Mouse (Mus musculus) thymus, postnatal 0 days (tissue): Measurements from ENCODE around the gene Snx21. TPM values are rescaled to one million over a fixed set of nuclear protein-coding genes. Genes with fewer than 3 reads are reported as not detected.
A peak's percentile ranks its signal among the peaks of the same experiment; 100 is the strongest.
"Not testable (repeated sequence)": the region's sequence is repeated elsewhere in the genome, so short reads cannot be mapped to it uniquely, and the experiment has no call there.

Experiments used
- DNase-seq: peaks from one replicate; pipeline ENCODE4 v3.0.0-alpha.2; 2015; ENCODE audit warnings: low spot score
- polyA plus RNA-seq: library from polyadenylated mRNA; unstranded; fragments of >200 nt; fragmentation: Nextera tagmentation; extraction: Ambion mirVana; gene quantifications from 2 replicates; pipeline ENCODE4 v1.2.1, GENCODE M21; 2015

Snx21 gene
- polyA plus RNA-seq, 1 experiment from 2014 or later = 7.7 TPM

GRCm38 (mm10) chr2:164792400-164793190 lies 7.0 kb downstream of the Snx21 start:
- no peak for DNase-seq

- peak; percentile 75 for DNase-seq
Observed at GRCm38 (mm10) chr2:164793236-164793635, 7.6 kb downstream of the Snx21 start.

GRCm38 (mm10) chr2:164793772-164794171 lies 8.1 kb downstream of the Snx21 start:
- peak; percentile 32 for DNase-seq

GRCm38 (mm10) chr2:164794293-164794692 lies 8.7 kb downstream of the Snx21 start:
- peak; percentile 87 for DNase-seq

- DNase-seq = no peak
Observed at GRCm38 (mm10) chr2:164795868-164796267, 10.2 kb downstream of the Snx21 start.

GRCm38 (mm10) chr2:164798554-164798953 lies 12.9 kb downstream of the Snx21 start:
- DNase-seq = not testable (repeated sequence)

GRCm38 (mm10) chr2:164800252-164801004 lies 14.8 kb downstream of the Snx21 start:
- no peak for DNase-seq

- no peak for DNase-seq
Observed at GRCm38 (mm10) chr2:164803201-164803920, 17.7 kb downstream of the Snx21 start.

- DNase-seq = no peak
Observed at GRCm38 (mm10) chr2:164803921-164804313, 18.3 kb downstream of the Snx21 start.

- DNase-seq = peak; percentile 100
Observed at GRCm38 (mm10) chr2:164804533-164805331, 19.1 kb downstream of the Snx21 start, which contains the start of the genes Acot8 and Zswim3. Gene Acot8 (minus strand): TSS chr2:164804882. Gene Zswim3 (plus strand): TSS chr2:164805098.

GRCm38 (mm10) chr2:164805332-164805718 lies 19.7 kb downstream of the Snx21 start:
- no peak for DNase-seq

GRCm38 (mm10) chr2:164806614-164807013 lies 21.0 kb downstream of the Snx21 start:
- DNase-seq = no peak

GRCm38 (mm10) chr2:164813557-164813956 lies 27.9 kb downstream of the Snx21 start:
- no peak for DNase-seq

- DNase-seq = no peak
Observed at GRCm38 (mm10) chr2:164815348-164815747, 29.7 kb downstream of the Snx21 start.

GRCm38 (mm10) chr2:164815821-164816220 lies 30.2 kb downstream of the Snx21 start:
- DNase-seq = no peak

- DNase-seq = no peak
Observed at GRCm38 (mm10) chr2:164817206-164817605, 31.6 kb downstream of the Snx21 start.

GRCm38 (mm10) chr2:164817703-164818102 lies 32.1 kb downstream of the Snx21 start:
- no peak for DNase-seq

- no peak for DNase-seq
Observed at GRCm38 (mm10) chr2:164821060-164821459, 35.4 kb downstream of the Snx21 start.

- peak; percentile 97 for DNase-seq
Observed at GRCm38 (mm10) chr2:164822636-164823165, 37.1 kb downstream of the Snx21 start, which contains the start of gene Zswim1. Gene Zswim1 (plus strand): TSS chr2:164822686.

GRCm38 (mm10) chr2:164823181-164823585 lies 37.6 kb downstream of the Snx21 start:
- peak; percentile 34 for DNase-seq
